Mouse (Mus musculus) midbrain, embryonic 11.5 days (tissue): ENCODE results near the gene Gpbp1l1. TPM values are rescaled to one million over a fixed set of nuclear protein-coding genes. Genes with fewer than 3 reads are reported as not detected.

ENCODE experiments used
- ATAC-seq: fragments of 200-750 bp; cut with Nextera tagmentation; 2 replicates; pipeline ENCODE4 v1.8.0; 2017; ENCODE audit warnings: moderate TSS enrichment, moderate library complexity; ENCODE audit not compliant: low FRiP score
- DNase-seq: peaks from one replicate; pipeline ENCODE4 v3.0.0; 2015; ENCODE audit warnings: low spot score; ENCODE audit errors: missing footprints
- H3K27ac ChIP-seq: fragments of 300-500 bp; sonication (generic); 2 replicates; pipeline ENCODE4 v1.5.1; 2014; ENCODE audit warnings: low read depth, low read length
- H3K27me3 ChIP-seq: fragments of 300-500 bp; sonication (generic); 2 replicates; pipeline ENCODE4 v1.6.1; 2014; ENCODE audit warnings: mild to moderate bottlenecking, low read length, moderate library complexity, mixed read lengths; ENCODE audit not compliant: control insufficient read depth, insufficient read depth
- H3K36me3 ChIP-seq: fragments of 300-500 bp; sonication (generic); 2 replicates; pipeline ENCODE4 v1.6.1; 2014; ENCODE audit warnings: mild to moderate bottlenecking, low read length, moderate library complexity, mixed read lengths; ENCODE audit not compliant: control insufficient read depth, insufficient read depth
- H3K4me1 ChIP-seq: fragments of 300-500 bp; sonication (generic); 2 replicates; pipeline ENCODE4 v1.6.1; 2014; ENCODE audit warnings: low read length; ENCODE audit not compliant: control insufficient read depth, insufficient read depth
- H3K4me2 ChIP-seq: fragments of 300-500 bp; sonication (generic); 2 replicates; pipeline ENCODE4 v1.6.1; 2014; ENCODE audit warnings: mild to moderate bottlenecking, moderate library complexity
- H3K4me3 ChIP-seq: fragments of 300-500 bp; sonication (generic); 2 replicates; pipeline ENCODE4 v1.5.1; 2014; ENCODE audit warnings: low read depth, low read length
- H3K9ac ChIP-seq: fragments of 300-500 bp; sonication (generic); 2 replicates; pipeline ENCODE4 v1.6.1; 2014; ENCODE audit warnings: low read length
- H3K9me3 ChIP-seq: fragments of 300-500 bp; sonication (generic); 2 replicates; pipeline ENCODE4 v1.6.1; 2016; ENCODE audit warnings: low read length; ENCODE audit not compliant: control insufficient read depth
- WGBS: fragments of 180-500 bp; shearing (Covaris S2); extraction: QIAGEN DNeasy Blood & Tissue Kit; methylation state at CpG from one replicate; pipeline ENCODE4 v1.1.7; 2014; 5-methylcytosine and 5-hydroxymethylcytosine counted together
- polyA plus RNA-seq: library from polyadenylated mRNA; unstranded; fragments of >200 nt; fragmentation: Nextera tagmentation; extraction: Ambion mirVana; gene quantifications from 2 replicates; pipeline ENCODE4 v1.2.1, GENCODE M21; 2014

Gene Gpbp1l1
- 37.1 and 42.4 TPM in 2 replicates for polyA plus RNA-seq

GRCm38 (mm10) chr4:116557306-116558121 lies at the start of gene Gpbp1l1:
Gene Gpbp1l1 (plus strand): TSS chr4:116557658.
- Histone ChIP-seq H3K4me1 (peaks cover 2% of the 10 kb centered on the region; the same call in 1 of the 2 replicates), H3K27me3 (no peaks in the 10 kb centered on the region), H3K4me2 (peak within 1 kb of the TSS; percentile 54), H3K9ac (peak within 1 kb of the TSS; percentile 71), H3K36me3 (peaks cover 2% of the 10 kb centered on the region; the same call in 1 of the 2 replicates), H3K9me3 (no peaks in the 10 kb centered on the region), H3K27ac (peak within 1 kb of the TSS; percentile 72), H3K4me3 (peak within 1 kb of the TSS; percentile 60)
- DNase-seq = peak; percentile 99
- peak; percentile 94 for ATAC-seq
- WGBS = under 1% methylated on average over 73 of the region's 78 CpGs

GRCm38 (mm10) chr4:116531109-116531508 lies 26.3 kb upstream of the Gpbp1l1 start:
- no peaks in the 10 kb centered on the region for H3K9me3 ChIP-seq
- no peak overlapping the region for H3K27ac ChIP-seq
- H3K4me2 ChIP-seq = no peak overlapping the region
- 0 out of 2 replicates have a peak, but pooled peaks cover 3% of the 10 kb centered on the region for H3K36me3 ChIP-seq
- ATAC-seq (no peak), DNase-seq (no peak)
- no peak overlapping the region for H3K9ac ChIP-seq
- WGBS = 69% methylated on average over 2 of the region's 2 CpGs
- H3K4me1 ChIP-seq = no peaks in the 10 kb centered on the region
- no peak overlapping the region for H3K4me3 ChIP-seq
- no peaks in the 10 kb centered on the region for H3K27me3 ChIP-seq

DNA sequence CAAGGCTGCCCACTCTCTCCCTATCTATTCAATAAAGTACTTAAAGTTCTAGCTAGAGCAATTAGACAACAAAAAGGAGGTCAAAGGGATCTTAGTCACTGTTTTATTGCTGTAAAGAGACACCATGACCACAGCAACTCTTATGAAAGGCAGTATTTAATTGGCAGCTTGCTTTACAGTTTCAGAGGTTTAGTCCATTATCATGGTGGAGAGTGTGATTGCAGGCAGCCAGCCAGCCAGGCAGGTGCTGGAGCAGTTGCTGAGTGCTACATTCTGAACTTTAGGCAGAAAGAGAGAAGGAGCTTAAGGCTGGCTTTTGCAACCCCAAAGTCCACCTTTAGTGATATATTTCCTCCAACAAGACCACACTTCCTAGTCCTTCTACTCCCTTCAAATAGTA lies 21.1 kb upstream of the Gpbp1l1 start:
- Histone ChIP-seq H3K27ac (no peak overlapping the region), H3K36me3 (no peaks in the 10 kb centered on the region), H3K9ac (no peak overlapping the region), H3K4me1 (no peaks in the 10 kb centered on the region), H3K4me3 (no peak overlapping the region), H3K9me3 (no peaks in the 10 kb centered on the region), H3K4me2 (no peak overlapping the region), H3K27me3 (no peaks in the 10 kb centered on the region)
- ATAC-seq (no peak), DNase-seq (no peak)

GRCm38 (mm10) chr4:116537737-116538136 lies 19.7 kb upstream of the Gpbp1l1 start:
- no peak for ATAC-seq
- Histone ChIP-seq H3K4me2 (no peak overlapping the region), H3K27me3 (no peaks in the 10 kb centered on the region), H3K27ac (no peak overlapping the region), H3K9me3 (no peaks in the 10 kb centered on the region), H3K9ac (no peak overlapping the region), H3K4me1 (no peaks in the 10 kb centered on the region), H3K36me3 (no peaks in the 10 kb centered on the region), H3K4me3 (no peak overlapping the region)
- WGBS = 90% methylated on average over 3 of the region's 3 CpGs
- DNase-seq = no peak

DNA sequence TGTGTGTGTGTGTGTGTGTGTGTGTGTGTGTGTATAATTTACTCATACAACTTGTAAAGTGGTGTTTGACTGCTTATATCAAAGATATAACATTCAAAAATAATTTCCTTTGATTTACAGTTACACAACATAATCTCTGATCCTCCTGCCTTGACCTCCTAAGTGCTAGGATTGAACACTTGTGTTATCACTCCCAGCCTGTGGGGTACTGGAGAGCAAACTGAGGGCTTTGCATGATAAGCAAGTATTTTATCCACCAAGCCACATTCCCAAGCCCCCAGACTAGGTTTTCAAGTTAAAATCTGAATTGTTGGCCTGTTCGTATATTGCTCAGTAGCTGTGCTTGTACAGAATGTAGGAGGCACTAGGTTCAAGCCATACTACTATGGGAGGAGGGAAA lies 7.0 kb upstream of the Gpbp1l1 start:
- Histone ChIP-seq H3K27ac (no peak overlapping the region), H3K9ac (no peak overlapping the region), H3K4me3 (no peak overlapping the region), H3K36me3 (peaks cover 4% of the 10 kb centered on the region; the same call in 1 of the 2 replicates), H3K4me2 (no peak overlapping the region), H3K4me1 (no peaks in the 10 kb centered on the region), H3K27me3 (no peaks in the 10 kb centered on the region), H3K9me3 (no peaks in the 10 kb centered on the region)
- ATAC-seq (no peak), DNase-seq (no peak)
- WGBS = 91% methylated on average over 1 of the region's 1 CpGs

DNA sequence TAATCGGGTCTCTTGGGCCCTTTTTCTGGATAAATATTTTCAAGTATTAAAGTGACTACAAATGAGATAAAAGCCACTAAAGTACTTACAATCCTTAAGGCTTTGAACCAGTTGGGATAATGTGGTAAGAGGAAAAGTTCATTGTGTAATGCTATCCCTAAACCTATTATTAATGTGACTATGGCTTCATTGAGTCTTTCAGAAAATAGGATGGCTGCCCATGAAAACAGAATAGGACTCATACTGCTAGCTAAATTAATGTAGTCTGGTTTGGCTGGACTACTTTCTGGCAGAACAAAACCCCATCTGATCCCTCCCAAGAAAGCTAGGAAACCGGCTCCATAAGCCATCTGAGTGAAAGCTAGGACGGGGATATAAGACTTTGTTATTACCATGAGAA lies 4.4 kb upstream of the Gpbp1l1 start:
- no peaks in the 10 kb centered on the region for H3K27me3 ChIP-seq
- 90% methylated on average over 3 of the region's 3 CpGs for WGBS
- DNase-seq = no peak
- no peak overlapping the region for H3K4me3 ChIP-seq
- no peak overlapping the region for H3K27ac ChIP-seq
- H3K4me1 ChIP-seq = no peaks in the 10 kb centered on the region; the same call in 1 of the 2 replicates
- no peak for ATAC-seq
- peaks cover 4% of the 10 kb centered on the region; the same call in 1 of the 2 replicates for H3K36me3 ChIP-seq
- H3K4me2 ChIP-seq = no peak overlapping the region
- no peak overlapping the region for H3K9ac ChIP-seq
- H3K9me3 ChIP-seq = no peaks in the 10 kb centered on the region

GRCm38 (mm10) chr4:116555413-116556300 lies 1.8 kb upstream of the Gpbp1l1 start, which contains the start of gene Tmem69:
Gene Tmem69 (minus strand): TSS chr4:116555936.
- no peaks in the 10 kb centered on the region for H3K9me3 ChIP-seq
- peaks cover 4% of the 10 kb centered on the region; the same call in 1 of the 2 replicates for H3K36me3 ChIP-seq
- H3K4me3 ChIP-seq = peak within 1 kb of the TSS; percentile 60
- WGBS = 3% methylated on average over 23 of the region's 23 CpGs
- H3K4me2 ChIP-seq = peak within 1 kb of the TSS; percentile 54
- peak within 1 kb of the TSS; percentile 72 for H3K27ac ChIP-seq
- peak; percentile 98 for DNase-seq
- ATAC-seq = no peak
- peaks cover 2% of the 10 kb centered on the region; the same call in 1 of the 2 replicates for H3K4me1 ChIP-seq
- H3K27me3 ChIP-seq = no peaks in the 10 kb centered on the region
- H3K9ac ChIP-seq = peak within 1 kb of the TSS; percentile 71

GRCm38 (mm10) chr4:116556561-116557305 lies 725 bp upstream of the Gpbp1l1 start:
- peak overlapping the region; percentile 54 for H3K4me2 ChIP-seq
- H3K4me1 ChIP-seq = peaks cover 2% of the 10 kb centered on the region; the same call in 1 of the 2 replicates
- H3K36me3 ChIP-seq = peaks cover 4% of the 10 kb centered on the region; the same call in 1 of the 2 replicates
- peak overlapping the region; percentile 60 for H3K4me3 ChIP-seq
- WGBS = under 1% methylated on average over 28 of the region's 28 CpGs
- no peaks in the 10 kb centered on the region for H3K9me3 ChIP-seq
- peak; percentile 99 for DNase-seq
- no peaks in the 10 kb centered on the region for H3K27me3 ChIP-seq
- peak; percentile 95 for ATAC-seq
- peak overlapping the region; percentile 72 for H3K27ac ChIP-seq
- H3K9ac ChIP-seq = peak overlapping the region; percentile 71
